Mouse (Mus musculus): ENCODE results near the gene Rsrp1.

Rsrp1 gene

GRCm38 (mm10) chr4:134922111-134922924 is 1.1 kb upstream of the Rsrp1 start:
- DNase-seq, result no peak

- peak; percentile 80 for DNase-seq
These were observed 507 bp upstream of the Rsrp1 start for GRCm38 (mm10) chr4:134922925-134923244.

- peak; percentile 53 for DNase-seq
These were observed 788 bp downstream of the Rsrp1 start for GRCm38 (mm10) chr4:134924019-134924741.

GRCm38 (mm10) chr4:134925206-134925605 is 1.8 kb downstream of the Rsrp1 start:
- DNase-seq, result no peak

- DNase-seq, result no peak
These were observed 4.5 kb downstream of the Rsrp1 start for GRCm38 (mm10) chr4:134927815-134928463.

- DNase-seq, result no peak
These were observed 5.1 kb downstream of the Rsrp1 start for GRCm38 (mm10) chr4:134928464-134928836.

GRCm38 (mm10) chr4:134929536-134929935 is 6.1 kb downstream of the Rsrp1 start:
- DNase-seq, result no peak

- DNase-seq, result no peak
These were observed 6.8 kb downstream of the Rsrp1 start for GRCm38 (mm10) chr4:134930190-134930589.

- peak; percentile 99 for DNase-seq
These were observed 7.5 kb downstream of the Rsrp1 start, which contains the start of gene Syf2 for GRCm38 (mm10) chr4:134930684-134931481. TSS of gene Syf2 (plus strand) at chr4:134930898.

- DNase-seq, result peak; percentile 57
These were observed 14.1 kb downstream of the Rsrp1 start for GRCm38 (mm10) chr4:134937240-134938176.

GRCm38 (mm10) chr4:134939900-134940299 is 16.5 kb downstream of the Rsrp1 start:
- DNase-seq, result no peak

GRCm38 (mm10) chr4:134943758-134944538 is 20.6 kb downstream of the Rsrp1 start:
- peak; percentile 43 for DNase-seq

- DNase-seq, result peak; percentile 88
These were observed 22.8 kb downstream of the Rsrp1 start for GRCm38 (mm10) chr4:134946024-134946744.

- peak; percentile 90 for DNase-seq
These were observed 27.2 kb downstream of the Rsrp1 start for GRCm38 (mm10) chr4:134950518-134951091.

GRCm38 (mm10) chr4:134954461-134954860 is 31.1 kb downstream of the Rsrp1 start:
- DNase-seq, result no peak

GRCm38 (mm10) chr4:134955196-134955595 is 31.8 kb downstream of the Rsrp1 start:
- DNase-seq, result no peak

GRCm38 (mm10) chr4:134955845-134956244 is 32.5 kb downstream of the Rsrp1 start:
- no peak for DNase-seq

- peak; percentile 84 for DNase-seq
These were observed 32.9 kb downstream of the Rsrp1 start for GRCm38 (mm10) chr4:134956328-134956727.

GRCm38 (mm10) chr4:134963021-134963776 is 39.8 kb downstream of the Rsrp1 start:
- peak; percentile 71 for DNase-seq
